Mouse (Mus musculus) limb, embryonic 10.5 days (tissue): ENCODE measurements around the gene Depdc7. TPM values are rescaled to one million over a fixed set of nuclear protein-coding genes. Genes with fewer than 3 reads are reported as not detected.

Experiments
- DNase-seq: peaks from one replicate; pipeline ENCODE4 v3.0.0-alpha.2; 2017; ENCODE audit warnings: low spot score
- H3K27ac ChIP-seq: fragments of 300-500 bp; sonication (generic); 2 replicates; pipeline ENCODE4 v1.5.1; 2016; ENCODE audit warnings: mild to moderate bottlenecking
- H3K27me3 ChIP-seq: fragments of 300-500 bp; sonication (generic); 2 replicates; pipeline ENCODE4 v1.6.1; 2016; ENCODE audit warnings: low read depth, mild to moderate bottlenecking; ENCODE audit not compliant: poor library complexity, severe bottlenecking
- H3K36me3 ChIP-seq: fragments of 300-500 bp; sonication (generic); 2 replicates; pipeline ENCODE4 v1.6.1; 2016; ENCODE audit warnings: mild to moderate bottlenecking, moderate library complexity
- H3K4me1 ChIP-seq: fragments of 300-500 bp; sonication (generic); 2 replicates; pipeline ENCODE4 v1.6.1; 2016
- H3K4me3 ChIP-seq: fragments of 300-500 bp; sonication (generic); 2 replicates; pipeline ENCODE4 v1.5.1; 2016; ENCODE audit warnings: mild to moderate bottlenecking, moderate library complexity
- H3K9me3 ChIP-seq: fragments of 300-500 bp; sonication (generic); replicated peaks from 2 replicates; pipeline ENCODE4 v1.6.1; 2016; ENCODE audit warnings: mild to moderate bottlenecking
- WGBS: fragments of 180-500 bp; shearing (Covaris S2); methylation state at CpG from one replicate; pipeline ENCODE4 v1.1.7; 2016; 5-methylcytosine and 5-hydroxymethylcytosine counted together
- polyA plus RNA-seq: library from polyadenylated mRNA; unstranded; fragments of >200 nt; fragmentation: Nextera tagmentation; extraction: Ambion mirVana; gene quantifications from 2 replicates; pipeline ENCODE4 v1.2.1, GENCODE M21; 2016

The Depdc7 gene
- polyA plus RNA-seq = 1.8 and 2.7 TPM in 2 replicates

DNA sequence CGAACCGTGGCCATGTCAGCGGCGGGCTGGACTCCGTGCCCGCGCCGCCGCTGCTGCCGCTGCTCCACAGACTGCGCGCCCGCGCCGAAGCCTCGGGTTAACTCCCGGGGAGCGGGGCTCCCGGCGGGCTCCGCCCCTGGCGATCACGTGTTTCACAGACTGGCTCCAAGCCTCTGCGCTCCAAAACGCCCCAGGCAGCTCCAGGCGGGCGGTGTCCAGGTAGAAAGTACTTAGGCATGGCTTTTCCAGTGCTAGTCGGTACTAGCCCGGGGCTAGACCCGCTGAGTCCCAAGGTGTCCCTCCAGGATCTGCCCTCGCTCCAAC lies at the start of gene Depdc7:
Depdc7 (minus strand) TSS at position 138 of the 324 bp plus-strand sequence.
- 1% methylated on average over 31 of the region's 31 CpGs for WGBS
- Histone ChIP-seq H3K4me1 (peaks cover 22% of the 10 kb centered on the region), H3K4me3 (peak within 1 kb of the TSS; percentile 89), H3K9me3 (no peaks in the 10 kb centered on the region), H3K27ac (peak within 1 kb of the TSS; percentile 83), H3K27me3 (peaks cover 46% of the 10 kb centered on the region), H3K36me3 (no peaks in the 10 kb centered on the region)
- peak; percentile 89 for DNase-seq

DNA sequence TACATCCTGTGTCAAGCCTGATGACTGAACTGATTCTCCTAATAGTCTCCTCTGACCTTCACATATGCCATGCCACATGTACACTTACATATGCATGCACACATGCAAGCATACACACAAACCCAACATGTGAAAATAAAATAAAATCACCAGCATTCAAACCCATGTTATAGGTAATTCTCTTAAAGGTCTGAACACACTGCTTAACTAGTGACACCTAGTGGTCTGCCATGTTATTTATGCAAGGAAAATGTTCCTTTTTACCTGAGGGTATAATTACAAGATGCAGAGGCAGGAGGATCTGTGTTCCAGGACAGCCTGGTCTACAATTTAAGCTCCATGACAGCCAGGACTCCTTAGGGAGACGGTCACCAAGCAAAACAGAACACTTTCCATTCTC lies 32.1 kb upstream of the Depdc7 start:
- DNase-seq = no peak
- no peak overlapping the region for H3K27ac ChIP-seq
- no peaks in the 10 kb centered on the region for H3K27me3 ChIP-seq
- 86% methylated on average over 1 of the region's 1 CpGs for WGBS
- no peaks in the 10 kb centered on the region for H3K9me3 ChIP-seq
- H3K36me3 ChIP-seq = peaks cover 90% of the 10 kb centered on the region
- no peak overlapping the region for H3K4me3 ChIP-seq
- H3K4me1 ChIP-seq = no peaks in the 10 kb centered on the region

DNA sequence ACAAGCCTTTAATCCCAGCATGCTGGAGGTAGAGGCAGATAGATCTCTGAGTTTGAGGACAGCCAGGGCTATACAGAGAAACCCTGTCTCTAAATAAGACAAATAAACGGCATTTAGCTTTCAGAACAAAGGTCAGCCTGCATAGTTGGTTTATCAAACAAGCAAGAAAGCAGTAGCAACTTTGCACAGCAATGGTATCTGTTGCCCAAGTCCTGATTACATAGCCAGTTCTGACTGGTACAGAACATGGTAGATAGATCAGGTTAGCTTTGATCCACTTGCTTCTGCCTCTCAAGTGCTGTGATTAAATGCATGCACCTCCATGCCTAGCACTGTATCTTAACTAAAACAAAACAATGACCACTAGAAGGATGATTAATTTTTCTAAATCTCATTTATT lies 26.0 kb upstream of the Depdc7 start:
- H3K27ac ChIP-seq = no peak overlapping the region
- peaks cover 91% of the 10 kb centered on the region for H3K36me3 ChIP-seq
- 92% methylated on average over 1 of the region's 1 CpGs for WGBS
- no peak overlapping the region for H3K4me3 ChIP-seq
- H3K4me1 ChIP-seq = no peaks in the 10 kb centered on the region
- H3K27me3 ChIP-seq = no peaks in the 10 kb centered on the region
- H3K9me3 ChIP-seq = no peaks in the 10 kb centered on the region
- no peak for DNase-seq

DNA sequence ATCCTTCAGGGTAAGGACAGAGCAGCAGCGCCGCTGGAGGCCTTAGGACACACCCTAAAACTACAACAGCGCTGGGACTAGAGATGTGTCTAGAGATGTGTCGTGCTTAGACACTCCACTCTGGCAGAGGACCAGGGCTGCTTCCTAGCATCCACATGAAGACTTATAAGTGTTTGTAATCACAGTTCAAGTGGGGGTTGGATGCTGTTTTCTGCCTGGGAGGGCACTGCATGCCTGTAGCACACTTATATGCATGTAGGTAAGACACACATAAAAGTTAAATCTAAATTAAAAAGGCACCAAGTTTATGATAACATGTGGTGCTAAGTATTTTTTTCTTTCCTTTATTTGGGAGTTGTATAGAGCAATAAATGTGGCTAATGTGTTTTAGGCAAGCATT lies 21.3 kb upstream of the Depdc7 start:
- no peaks in the 10 kb centered on the region for H3K4me1 ChIP-seq
- H3K9me3 ChIP-seq = no peaks in the 10 kb centered on the region
- no peak overlapping the region for H3K27ac ChIP-seq
- no peaks in the 10 kb centered on the region for H3K27me3 ChIP-seq
- WGBS = 89% methylated on average over 4 of the region's 4 CpGs
- DNase-seq = no peak
- H3K36me3 ChIP-seq = peaks cover 89% of the 10 kb centered on the region
- H3K4me3 ChIP-seq = no peak overlapping the region

DNA sequence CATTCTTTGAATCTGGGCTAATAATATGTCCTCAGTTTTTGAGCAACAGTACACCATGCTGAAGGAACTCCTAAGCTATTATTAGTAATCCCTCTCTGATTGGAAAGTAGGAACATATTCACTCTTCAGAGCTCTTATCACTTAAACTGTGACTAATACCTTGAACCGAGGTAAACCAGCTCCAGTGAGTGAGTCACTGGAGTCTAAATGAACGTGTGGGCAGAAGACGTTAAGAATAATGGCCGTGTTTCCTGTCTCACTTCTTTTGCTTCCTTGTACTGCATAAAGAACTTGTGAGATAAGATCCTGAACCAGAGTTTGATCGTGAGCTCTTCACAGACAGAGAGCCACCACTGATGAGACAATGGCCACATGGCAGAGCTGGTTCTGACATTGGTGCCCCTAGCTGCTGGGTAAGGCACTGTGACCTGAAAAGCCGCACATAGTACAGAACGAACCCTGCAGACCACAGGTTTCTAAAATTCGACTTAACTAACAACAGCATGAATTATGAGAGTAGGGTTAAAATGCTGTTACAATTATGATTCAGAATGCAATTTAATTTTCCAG lies 20.5 kb upstream of the Depdc7 start:
- H3K4me1 ChIP-seq = no peaks in the 10 kb centered on the region
- H3K9me3 ChIP-seq = no peaks in the 10 kb centered on the region
- no peaks in the 10 kb centered on the region for H3K27me3 ChIP-seq
- no peak for DNase-seq
- H3K27ac ChIP-seq = no peak overlapping the region
- peaks cover 81% of the 10 kb centered on the region for H3K36me3 ChIP-seq
- no peak overlapping the region for H3K4me3 ChIP-seq
- WGBS = 84% methylated on average over 8 of the region's 8 CpGs

DNA sequence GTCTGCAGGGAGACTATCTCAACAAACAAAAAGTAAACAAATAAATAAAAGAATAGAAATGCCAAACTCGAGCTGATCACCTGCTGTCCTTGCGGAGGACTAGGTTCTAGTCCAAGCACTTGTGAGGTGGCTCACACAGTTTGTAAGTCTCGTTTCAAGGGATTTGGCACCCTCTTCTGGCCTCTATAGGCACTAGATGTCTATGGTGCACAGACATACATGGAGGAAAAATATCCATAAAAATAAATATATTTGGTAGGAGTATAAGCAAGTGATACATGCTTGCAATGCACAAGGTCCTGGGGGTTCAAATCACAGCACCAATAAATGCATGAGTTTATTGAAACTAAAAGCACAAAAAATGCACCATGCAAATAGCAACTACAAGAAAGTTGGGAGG lies 7.9 kb upstream of the Depdc7 start:
- H3K27ac ChIP-seq = no peak overlapping the region
- DNase-seq = no peak
- peaks cover 13% of the 10 kb centered on the region for H3K36me3 ChIP-seq
- no peaks in the 10 kb centered on the region for H3K4me1 ChIP-seq
- no peak overlapping the region for H3K4me3 ChIP-seq
- WGBS = 58% methylated on average over 3 of the region's 3 CpGs
- no peaks in the 10 kb centered on the region for H3K9me3 ChIP-seq
- no peaks in the 10 kb centered on the region for H3K27me3 ChIP-seq

DNA sequence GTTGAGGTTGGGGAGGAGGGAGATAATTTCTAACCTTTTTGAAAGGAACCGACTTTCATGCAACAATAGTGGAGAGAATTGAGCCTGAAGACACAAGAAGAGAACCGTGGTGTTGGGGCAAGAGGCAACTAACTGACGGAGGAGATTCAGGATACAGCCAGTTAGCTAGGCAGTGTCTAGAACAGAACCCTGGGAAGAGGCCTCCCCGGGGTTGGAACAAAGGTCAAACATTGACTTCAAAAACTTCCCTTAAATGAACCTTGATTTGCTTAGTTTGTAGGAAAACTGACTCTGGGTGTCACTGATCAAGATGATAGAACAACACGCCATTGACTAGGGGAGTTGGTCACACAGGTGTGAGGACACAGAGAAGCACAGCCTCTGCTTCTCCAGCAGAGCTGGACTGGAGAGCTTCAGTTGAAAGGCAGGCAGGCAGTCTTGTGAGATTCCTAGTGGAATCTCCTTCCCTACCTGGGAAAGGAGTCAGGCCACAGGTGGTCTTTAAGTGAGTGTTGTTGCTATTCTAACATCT lies 6.0 kb upstream of the Depdc7 start:
- Histone ChIP-seq H3K36me3 (peaks cover 7% of the 10 kb centered on the region), H3K27me3 (peaks cover 5% of the 10 kb centered on the region), H3K4me1 (no peaks in the 10 kb centered on the region), H3K27ac (no peak overlapping the region), H3K9me3 (no peaks in the 10 kb centered on the region), H3K4me3 (no peak overlapping the region)
- WGBS = 84% methylated on average over 5 of the region's 5 CpGs
- no peak for DNase-seq

DNA sequence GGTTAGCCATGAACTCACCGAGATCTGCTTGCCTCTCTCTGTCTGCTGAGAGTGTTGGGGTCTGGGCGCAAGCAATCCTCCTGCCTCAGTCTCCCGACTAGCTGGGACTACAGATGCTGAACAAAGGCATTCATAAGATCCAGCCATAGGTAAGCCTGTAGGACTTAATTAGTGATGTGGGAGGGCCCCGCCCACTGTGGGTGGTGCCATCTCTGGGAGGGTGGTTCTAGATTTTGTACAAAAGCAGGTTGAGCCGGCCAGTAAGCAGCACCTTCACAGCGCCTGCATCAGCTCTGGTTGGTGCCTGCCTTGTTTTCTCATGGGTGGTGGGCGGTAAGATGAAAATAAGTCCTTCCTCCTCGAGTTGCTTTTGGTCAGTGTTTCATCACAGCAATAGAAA lies 3.6 kb upstream of the Depdc7 start:
- Histone ChIP-seq H3K4me1 (peaks cover 19% of the 10 kb centered on the region), H3K4me3 (no peak overlapping the region), H3K27ac (no peak overlapping the region), H3K27me3 (peaks cover 30% of the 10 kb centered on the region), H3K9me3 (no peaks in the 10 kb centered on the region), H3K36me3 (no peaks in the 10 kb centered on the region)
- 55% methylated on average over 8 of the region's 8 CpGs for WGBS
- no peak for DNase-seq

DNA sequence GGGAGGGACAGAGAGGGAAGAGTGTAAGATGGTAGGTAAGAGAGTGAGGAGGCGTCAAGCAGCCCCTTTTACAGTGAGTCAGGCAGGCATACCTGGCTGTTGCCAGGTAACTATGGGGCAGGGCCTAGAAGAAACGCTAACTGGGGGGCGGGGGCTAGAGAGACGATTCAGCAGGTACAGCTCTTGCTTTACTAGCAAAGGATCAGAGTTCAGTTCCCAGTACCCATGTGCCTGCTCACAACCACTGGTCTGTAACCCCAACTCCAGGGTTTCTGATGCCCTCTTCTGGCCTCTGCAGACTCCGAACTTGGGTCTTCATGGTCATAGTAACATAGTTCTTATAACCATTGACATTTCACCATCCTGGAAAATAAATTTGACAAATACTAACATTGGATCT lies 1.3 kb upstream of the Depdc7 start:
- 49% methylated on average over 5 of the region's 5 CpGs for WGBS
- Histone ChIP-seq H3K4me3 (no peak overlapping the region), H3K9me3 (no peaks in the 10 kb centered on the region), H3K4me1 (peaks cover 22% of the 10 kb centered on the region), H3K27ac (no peak overlapping the region), H3K36me3 (no peaks in the 10 kb centered on the region), H3K27me3 (peaks cover 46% of the 10 kb centered on the region)
- no peak for DNase-seq

DNA sequence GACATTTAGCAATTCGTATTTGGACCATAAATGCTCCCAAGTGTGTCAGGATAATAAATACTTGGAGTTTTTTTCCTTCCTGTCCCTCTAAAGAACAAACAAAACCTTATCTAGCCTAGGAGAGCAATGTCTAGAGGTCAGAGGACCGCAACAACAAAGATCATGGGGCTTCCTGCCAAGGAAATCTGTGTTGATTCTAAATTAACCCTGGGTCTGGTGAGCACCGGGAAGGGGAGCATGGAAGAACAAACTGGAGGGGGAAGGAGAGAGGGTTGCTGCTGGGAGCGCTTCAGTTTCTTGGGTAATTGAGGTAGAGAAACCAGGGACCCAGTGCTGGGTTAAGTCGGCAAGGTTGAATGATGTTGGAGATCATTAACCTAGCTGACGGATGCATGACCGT lies 482 bp upstream of the Depdc7 start:
- Histone ChIP-seq H3K36me3 (no peaks in the 10 kb centered on the region), H3K4me3 (peak overlapping the region; percentile 89), H3K27me3 (peaks cover 46% of the 10 kb centered on the region), H3K9me3 (no peaks in the 10 kb centered on the region), H3K27ac (no peak overlapping the region), H3K4me1 (peaks cover 22% of the 10 kb centered on the region)
- DNase-seq = no peak
- 13% methylated on average over 7 of the region's 7 CpGs for WGBS

DNA sequence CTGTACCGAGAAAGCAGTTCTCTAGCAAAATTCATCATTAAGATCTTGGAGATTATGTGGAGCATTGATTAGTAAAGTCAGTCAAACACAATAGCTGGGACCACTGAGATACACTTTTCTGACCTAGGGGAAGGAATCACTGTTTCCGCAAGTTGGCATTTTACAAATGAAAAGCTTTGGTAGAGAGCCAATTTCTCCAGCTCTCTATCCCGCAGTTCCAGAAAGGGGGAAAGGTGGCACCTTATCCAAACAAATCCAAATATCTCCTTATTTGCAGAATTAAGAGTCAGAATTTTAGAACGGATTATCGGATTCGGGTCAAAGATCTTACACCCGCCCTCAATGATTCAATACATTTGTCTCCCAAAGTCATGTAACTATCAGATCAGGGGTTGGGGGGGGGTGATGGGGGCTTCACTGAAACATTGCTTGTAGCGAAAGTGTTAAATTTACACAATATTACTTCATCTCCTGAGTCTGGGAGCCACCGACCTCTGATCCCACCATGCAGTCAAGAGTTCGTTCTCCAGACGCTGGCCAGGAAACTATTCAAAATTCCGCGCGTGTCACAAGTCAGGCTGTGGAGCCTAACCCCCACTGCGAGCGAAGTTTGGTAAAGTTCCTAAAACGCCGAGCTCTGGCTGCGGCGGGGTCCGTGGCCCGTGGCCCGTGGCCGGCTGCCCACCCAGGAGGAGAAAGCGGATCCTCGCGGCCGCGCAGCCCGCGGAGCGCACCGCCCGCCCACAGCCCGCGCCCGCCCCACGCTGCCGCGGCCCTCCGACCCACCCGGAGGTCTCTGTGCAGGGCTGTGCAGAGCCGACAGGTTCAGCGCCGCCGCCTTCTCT lies 560 bp downstream of the Depdc7 start:
- no peaks in the 10 kb centered on the region for H3K9me3 ChIP-seq
- H3K36me3 ChIP-seq = no peaks in the 10 kb centered on the region
- peaks cover 46% of the 10 kb centered on the region for H3K27me3 ChIP-seq
- peak overlapping the region; percentile 83 for H3K27ac ChIP-seq
- peak overlapping the region; percentile 89 for H3K4me3 ChIP-seq
- no peak for DNase-seq
- peaks cover 22% of the 10 kb centered on the region for H3K4me1 ChIP-seq
- 6% methylated on average over 45 of the region's 46 CpGs for WGBS

DNA sequence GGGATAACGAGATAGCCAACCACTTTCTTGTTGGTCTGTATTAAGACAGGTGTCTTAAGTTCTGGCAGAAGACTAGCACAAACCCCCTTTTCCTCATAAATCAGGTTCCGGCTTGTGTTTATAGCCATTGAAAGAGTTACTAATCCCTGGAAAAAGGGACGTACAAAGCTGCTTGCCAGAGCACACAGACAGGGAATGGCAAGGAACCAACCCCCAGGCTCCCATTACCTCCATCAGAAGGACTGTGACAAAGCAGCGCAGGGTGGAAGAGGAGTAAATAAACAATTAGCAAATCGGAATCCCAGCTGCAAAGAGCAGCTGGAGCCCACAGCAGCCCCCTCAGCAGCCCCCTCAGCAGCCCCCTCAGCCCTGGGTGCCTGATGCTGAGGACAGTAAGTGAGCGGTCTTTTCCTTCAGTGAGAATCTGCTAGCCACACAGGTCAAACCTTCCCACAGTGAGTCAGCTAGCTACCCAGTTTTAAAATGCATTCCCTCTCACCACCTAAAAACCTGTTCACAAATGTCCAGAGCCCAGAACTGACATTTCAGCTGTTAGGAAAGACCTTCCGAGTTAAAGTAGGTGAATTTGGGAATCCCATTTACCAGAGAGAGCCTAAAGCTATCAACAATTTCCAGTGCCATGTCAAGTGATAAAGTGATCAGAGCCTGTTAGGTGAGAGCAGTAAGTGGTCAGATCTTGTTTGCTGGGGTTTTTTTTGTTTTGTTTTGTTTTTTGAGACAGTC lies 1.5 kb downstream of the Depdc7 start:
- Histone ChIP-seq H3K27me3 (peaks cover 46% of the 10 kb centered on the region), H3K4me1 (peaks cover 22% of the 10 kb centered on the region), H3K27ac (no peak overlapping the region), H3K4me3 (no peak overlapping the region), H3K9me3 (no peaks in the 10 kb centered on the region), H3K36me3 (no peaks in the 10 kb centered on the region)
- 28% methylated on average over 7 of the region's 7 CpGs for WGBS
- DNase-seq = no peak
